Mouse (Mus musculus): ENCODE data around the gene Lin28b.
"Not testable (repeated sequence)": the region's sequence is repeated elsewhere in the genome, so short reads cannot be mapped to it uniquely, and the experiment has no call there.

The Lin28b gene

GRCm38 (mm10) chr10:45410624-45411341 lies 75.4 kb downstream of the Lin28b start:
- no peak for DNase-seq

- no peak for DNase-seq
Observed at GRCm38 (mm10) chr10:45399702-45400243, 86.4 kb downstream of the Lin28b start.

GRCm38 (mm10) chr10:45398211-45398610 lies 88.0 kb downstream of the Lin28b start:
- DNase-seq, result no peak

- no peak for DNase-seq
Observed at GRCm38 (mm10) chr10:45382637-45382958, 103.6 kb downstream of the Lin28b start.

GRCm38 (mm10) chr10:45381937-45382636 lies 104.1 kb downstream of the Lin28b start:
- DNase-seq, result no peak

GRCm38 (mm10) chr10:45378269-45378668 lies 107.9 kb downstream of the Lin28b start:
- no peak for DNase-seq

- DNase-seq, result peak; percentile 52 to 60
Observed at GRCm38 (mm10) chr10:45372994-45373692, 113.1 kb downstream of the Lin28b start.

GRCm38 (mm10) chr10:45370545-45370944 lies 115.7 kb downstream of the Lin28b start:
- DNase-seq, result no peak

- no peak for DNase-seq
Observed at GRCm38 (mm10) chr10:45369639-45370038, 116.6 kb downstream of the Lin28b start.

- DNase-seq, result no peak
Observed at GRCm38 (mm10) chr10:45366987-45367705, 119.0 kb downstream of the Lin28b start.

- DNase-seq, result no peak
Observed at GRCm38 (mm10) chr10:45363396-45363795, 122.8 kb downstream of the Lin28b start.

- DNase-seq, result no peak
Observed at GRCm38 (mm10) chr10:45356091-45356490, 130.1 kb downstream of the Lin28b start.

- DNase-seq, result not testable (repeated sequence)
Observed at GRCm38 (mm10) chr10:45348143-45348542, 138.1 kb downstream of the Lin28b start.

- no peak for DNase-seq
Observed at GRCm38 (mm10) chr10:45345217-45345616, 141.0 kb downstream of the Lin28b start.

GRCm38 (mm10) chr10:45344381-45344780 lies 141.8 kb downstream of the Lin28b start:
- DNase-seq, result no peak

GRCm38 (mm10) chr10:45339106-45339505 lies 147.1 kb downstream of the Lin28b start:
- DNase-seq, result no peak

GRCm38 (mm10) chr10:45335434-45336422 lies 150.5 kb downstream of the Lin28b start, which contains the start of gene Bves:
TSS of gene Bves (plus strand) at chr10:45335772.
- DNase-seq, result peak in 1 of 2 experiments; percentile 8

- DNase-seq, result no peak
Observed at GRCm38 (mm10) chr10:45334925-45335324, 151.3 kb downstream of the Lin28b start.

GRCm38 (mm10) chr10:45328196-45329000 lies 157.8 kb downstream of the Lin28b start:
- no peak for DNase-seq

Measured in cerebellum, postnatal 36 days (tissue).